Mouse (Mus musculus) CH12.LX (cell line): ENCODE measurements around the gene Adat1. TPM values are rescaled to one million over a fixed set of nuclear protein-coding genes. Genes with fewer than 3 reads are reported as not detected.

Source experiments
- DNase-seq: peaks from one replicate; pipeline ENCODE4 v3.0.0-alpha.2; 2013; ENCODE audit errors: extremely low read depth
- H3K27ac ChIP-seq: 2 replicates; pipeline ENCODE4 v1.5.1; 2012; ENCODE audit warnings: low read depth, mild to moderate bottlenecking, control low read depth, moderate library complexity; ENCODE audit not compliant: insufficient read depth
- H3K27me3 ChIP-seq: replicated peaks from 2 replicates; pipeline ENCODE3; 2012; ENCODE audit warnings: inconsistent platforms
- H3K36me3 ChIP-seq, 2 experiments: replicated peaks in 1 of 2; 2 replicates each; pipeline versions ENCODE3 to v1.6.1; 2012; ENCODE audit warnings: inconsistent platforms in 1 of 2, low read length in 1 of 2, mild to moderate bottlenecking in 1 of 2, mixed read lengths in 1 of 2, moderate library complexity in 1 of 2; ENCODE audit not compliant: control insufficient read depth in 1 of 2, insufficient read depth in 1 of 2
- H3K4me1 ChIP-seq, 2 experiments: 2 replicates each; pipeline ENCODE4 v1.6.1; 2012; ENCODE audit warnings: inconsistent platforms in 1 of 2, moderate library complexity in 1 of 2; ENCODE audit not compliant: insufficient read depth in 2 of 2, control insufficient read depth in 1 of 2
- H3K4me2 ChIP-seq: 2 replicates; pipeline ENCODE4 v1.6.1; 2012; ENCODE audit warnings: low read depth, mild to moderate bottlenecking, control low read depth; ENCODE audit not compliant: poor library complexity, insufficient read depth, severe bottlenecking
- H3K4me3 ChIP-seq, 3 experiments: fragments of 150-350 bp in 1 of 3; sonication (generic) in 1 of 3; replicated peaks in 1 of 3; 2 replicates each; pipeline versions ENCODE3 to v1.5.1; 2011 to 2012; ENCODE audit warnings: low read depth in 2 of 3, low read length in 2 of 3, mild to moderate bottlenecking in 2 of 3, moderate library complexity in 2 of 3, control low read depth in 1 of 3, improper control_type of control experiment in 1 of 3, inconsistent platforms in 1 of 3, mixed read lengths in 1 of 3; ENCODE audit not compliant: poor library complexity in 1 of 3
- H3K79me2 ChIP-seq: replicated peaks from 2 replicates; pipeline ENCODE4 v1.6.1; 2012; ENCODE audit warnings: mild to moderate bottlenecking, moderate library complexity; ENCODE audit not compliant: control insufficient read depth, poor library complexity, insufficient read depth, severe bottlenecking; ENCODE audit errors: extremely low read depth
- H3K9ac ChIP-seq: 2 replicates; pipeline ENCODE4 v1.6.1; 2012; ENCODE audit warnings: low read depth, mild to moderate bottlenecking, control low read depth, moderate library complexity; ENCODE audit not compliant: insufficient read depth
- H3K9me3 ChIP-seq: replicated peaks from 2 replicates; pipeline ENCODE3; 2012; ENCODE audit warnings: low read length, inconsistent platforms, mixed read lengths
- CHD2 ChIP-seq: IDR thresholded peaks from 2 replicates; pipeline ENCODE4 v1.6.1; 2011; ENCODE audit warnings: low read length, improper control_type of control experiment
- JUN ChIP-seq: IDR thresholded peaks from 2 replicates; pipeline ENCODE4 v1.6.1; 2011; ENCODE audit warnings: low read depth, mild to moderate bottlenecking, low read length, improper control_type of control experiment, moderate library complexity; ENCODE audit not compliant: insufficient read depth
- JUND ChIP-seq: conservative IDR thresholded peaks from 2 replicates; pipeline ENCODE4 v1.6.1; 2011; ENCODE audit warnings: low read depth, low read length, improper control_type of control experiment
- MEF2A ChIP-seq: IDR thresholded peaks from 2 replicates; pipeline ENCODE4 v1.6.1; 2014; ENCODE audit warnings: low read depth, mild to moderate bottlenecking, inconsistent platforms, low read length, improper control_type of control experiment, borderline replicate concordance
- POLR2A ChIP-seq: IDR thresholded peaks from 2 replicates; pipeline ENCODE4 v1.6.1; 2011; ENCODE audit warnings: low read depth, mild to moderate bottlenecking, improper control_type of control experiment, low read length
- POLR2AphosphoS2 ChIP-seq: IDR thresholded peaks from 2 replicates; pipeline ENCODE4 v1.6.1; 2011; ENCODE audit warnings: low read depth, low read length, improper control_type of control experiment
- dilution Hi-C: fragments of 300-500 bp; cut with MboI; formaldehyde crosslinking; loops from 2 replicates; pipeline ENCODE4 v1.14.3; 2020; ENCODE audit warnings: low sequenced_read_pairs; ENCODE audit not compliant: extremely low pct_unique_long_range_greater_than_20kb, extremely low pct_ligation_motif_present
- in situ Hi-C: fragments of 300-500 bp; cut with MboI; formaldehyde crosslinking; loops from 3 replicates; pipeline ENCODE4 v1.14.3; 2019; ENCODE audit warnings: low sequenced_read_pairs, low pct_ligation_motif_present, low pct_unique_long_range_greater_than_20kb, mixed read lengths
- polyA plus RNA-seq: library from polyadenylated mRNA; unstranded; fragments of >175 nt; gene quantifications from 2 replicates; pipeline ENCODE4 v1.2.1, GENCODE M21; 2012; ENCODE audit warnings: low read depth; ENCODE audit not compliant: insufficient read length
- total RNA-seq, 2 experiments: library from RNA; depleted of rRNA; stranded (reverse); fragments of 300-350 nt in 1 of 2; fragments of >200 nt in 1 of 2; gene quantifications; 2 replicates each; pipeline ENCODE4 v1.2.3; 2012 to 2014

The Adat1 gene
- total and polyA plus RNA-seq, 3 experiments = 5.4 to 8.7 (median 8.1) TPM

GRCm38 (mm10) chr8:111962589-111962988, 29.5 kb downstream of the Adat1 start:
- Histone ChIP-seq H3K4me1 (peaks cover 3 to 15% of the 10 kb centered on the region in 2 experiments; a peak in 2 of 4 replicates), H3K27ac (no peak overlapping the region), H3K4me2 (no peak overlapping the region), H3K9ac (no peak overlapping the region), H3K4me3 (no peak overlapping the region), H3K27me3 (no peaks in the 10 kb centered on the region), H3K79me2 (no peaks in the 10 kb centered on the region), H3K36me3 (peaks cover 11 to 66% of the 10 kb centered on the region in 2 experiments), H3K9me3 (no peaks in the 10 kb centered on the region)
- in situ Hi-C loops (no loop called here), dilution Hi-C loops (no loop called here)
- no peak for TF ChIP-seq MEF2A
- no peak for TF ChIP-seq JUN
- no peak for TF ChIP-seq CHD2
- TF ChIP-seq JUND = no peak
- no peak for TF ChIP-seq POLR2A
- DNase-seq = no peak

DNA sequence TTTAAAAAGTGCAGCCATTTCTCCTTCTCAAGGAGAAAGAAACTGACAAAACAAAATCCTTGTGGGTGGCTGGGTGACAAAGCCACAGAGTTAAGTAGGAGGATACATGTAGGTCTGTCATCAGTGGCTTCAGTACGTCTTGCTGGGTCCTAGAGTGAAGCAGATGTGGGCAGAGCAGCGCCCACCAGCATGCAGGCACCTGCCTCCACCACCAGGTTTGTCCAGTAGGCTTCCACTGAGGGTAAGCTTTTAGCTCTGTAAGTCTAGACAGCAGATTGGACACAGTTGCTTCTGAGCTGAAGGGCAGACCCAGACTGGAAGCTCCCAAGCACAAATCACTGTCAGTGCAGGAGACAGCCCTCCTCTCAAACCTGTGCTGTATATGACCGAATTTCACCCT, 30.8 kb downstream of the Adat1 start:
- in situ Hi-C loops = no loop called here
- H3K27me3 ChIP-seq = no peaks in the 10 kb centered on the region
- peaks cover 21 to 68% of the 10 kb centered on the region in 2 experiments for H3K36me3 ChIP-seq
- H3K4me1 ChIP-seq = peaks cover 3 to 19% of the 10 kb centered on the region in 2 experiments; a peak in 2 of 4 replicates
- dilution Hi-C loops = no loop called here
- H3K9me3 ChIP-seq = no peaks in the 10 kb centered on the region
- no peak overlapping the region for H3K4me2 ChIP-seq
- no peak overlapping the region for H3K4me3 ChIP-seq
- no peak for TF ChIP-seq POLR2AphosphoS2
- no peaks in the 10 kb centered on the region; the same call in 1 of the 2 replicates for H3K79me2 ChIP-seq
- no peak overlapping the region for H3K9ac ChIP-seq
- DNase-seq = no peak
- no peak overlapping the region for H3K27ac ChIP-seq

DNA sequence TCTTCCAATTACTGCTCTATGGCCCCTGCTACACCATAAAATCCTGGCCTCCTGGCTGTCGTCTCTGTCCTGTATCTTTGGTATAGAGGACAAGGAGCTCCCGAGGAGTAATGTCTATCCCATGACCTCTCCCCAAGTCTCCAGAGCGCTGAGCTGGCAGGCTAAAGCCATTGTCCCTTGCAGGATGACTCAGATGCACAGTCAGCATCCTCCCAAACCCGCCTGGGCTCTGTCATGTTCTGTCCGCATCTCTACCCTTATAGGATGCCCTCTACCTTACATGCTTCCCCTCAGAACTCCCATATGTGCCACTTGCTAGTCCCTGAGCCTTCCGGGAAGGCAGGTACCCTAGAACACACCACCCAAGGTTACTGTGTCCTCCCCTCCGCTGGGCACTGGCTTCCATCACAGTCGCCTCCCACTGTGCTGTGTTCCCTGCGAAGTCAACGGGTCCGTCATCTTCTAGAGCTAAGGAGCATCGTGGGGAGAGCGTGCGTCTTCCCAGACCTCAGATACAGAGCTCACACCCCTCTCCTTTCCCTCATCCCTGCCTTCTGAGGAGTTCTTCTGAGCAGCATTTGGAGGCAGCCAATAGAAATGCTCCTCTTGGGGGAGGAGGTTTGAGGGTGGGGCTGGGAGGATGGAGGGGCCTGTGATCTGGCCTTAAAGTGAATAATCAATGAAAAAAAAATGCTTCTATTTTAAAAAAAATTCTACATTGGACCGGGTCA, 31.3 kb downstream of the Adat1 start:
- Histone ChIP-seq H3K4me3 (no peak overlapping the region), H3K36me3 (peaks cover 24 to 66% of the 10 kb centered on the region in 2 experiments), H3K4me2 (no peak overlapping the region), H3K4me1 (peaks cover 3 to 23% of the 10 kb centered on the region in 2 experiments; a peak in 2 of 4 replicates), H3K9me3 (no peaks in the 10 kb centered on the region), H3K27me3 (no peaks in the 10 kb centered on the region), H3K27ac (no peak overlapping the region), H3K79me2 (no peaks in the 10 kb centered on the region; the same call in 1 of the 2 replicates), H3K9ac (no peak overlapping the region)
- TF ChIP-seq POLR2A = no peak
- TF ChIP-seq JUN = no peak
- dilution Hi-C loops (no loop called here), in situ Hi-C loops (no loop called here)
- no peak for DNase-seq
